Mouse (Mus musculus) right cerebral cortex, postnatal 10 days (tissue): ENCODE measurements at regions not wholly inside any gene's neighbourhood (a gene's known extent, or its start where the extent isn't known, plus 50 kb on each side); places are given as distances from the start of the nearest gene placed in this dataset.
A peak's percentile ranks its signal among the peaks of the same experiment; 100 is the strongest.
"Not testable (repeated sequence)": the region's sequence is repeated elsewhere in the genome, so short reads cannot be mapped to it uniquely, and the experiment has no call there.

Source experiments
- DNase-seq, 2 experiments: peaks; one replicate each; pipeline ENCODE4 v3.0.0; 2021; ENCODE audit warnings: low spot score in 2 of 2

- no peak for DNase-seq
These were observed 759.3 kb upstream of the Gm38303 start for GRCm38 (mm10) chr3:11094804-11095203.

GRCm38 (mm10) chr3:11094138-11094537 is 758.7 kb upstream of the Gm38303 start:
- DNase-seq: peak; percentile 21 to 22

GRCm38 (mm10) chr3:11083291-11083690 is 747.8 kb upstream of the Gm38303 start:
- DNase-seq: no peak

GRCm38 (mm10) chr3:11074012-11074411 is 738.5 kb upstream of the Gm38303 start:
- DNase-seq: no peak

GRCm38 (mm10) chr3:11034995-11035769 is 699.7 kb upstream of the Gm38303 start:
- DNase-seq: no peak

GRCm38 (mm10) chr3:11029991-11030390 is 694.5 kb upstream of the Gm38303 start:
- no peak for DNase-seq

- peak; percentile 61 to 64 for DNase-seq
These were observed 688.9 kb upstream of the Gm38303 start for GRCm38 (mm10) chr3:11024422-11024821.

GRCm38 (mm10) chr3:11020048-11020447 is 684.6 kb upstream of the Gm38303 start:
- DNase-seq: no peak

- DNase-seq: not testable (repeated sequence)
These were observed 679.4 kb upstream of the Gm38303 start for GRCm38 (mm10) chr3:11014911-11015310.

GRCm38 (mm10) chr3:11007363-11007762 is 671.9 kb upstream of the Gm38303 start:
- DNase-seq: no peak

GRCm38 (mm10) chr3:11006531-11007269 is 671.2 kb upstream of the Gm38303 start:
- DNase-seq: no peak

GRCm38 (mm10) chr3:10978968-10979367 is 643.5 kb upstream of the Gm38303 start:
- no peak for DNase-seq

GRCm38 (mm10) chr3:10974429-10974828 is 638.9 kb upstream of the Gm38303 start:
- no peak for DNase-seq

GRCm38 (mm10) chr3:10952583-10952982 is 617.1 kb upstream of the Gm38303 start:
- no peak for DNase-seq

GRCm38 (mm10) chr3:10917056-10917455 is 581.6 kb upstream of the Gm38303 start:
- DNase-seq: no peak

- peak; percentile 36 to 60 for DNase-seq
These were observed 556.5 kb upstream of the Gm38303 start for GRCm38 (mm10) chr3:10891981-10892380.
